In the genomic region with DNA sequence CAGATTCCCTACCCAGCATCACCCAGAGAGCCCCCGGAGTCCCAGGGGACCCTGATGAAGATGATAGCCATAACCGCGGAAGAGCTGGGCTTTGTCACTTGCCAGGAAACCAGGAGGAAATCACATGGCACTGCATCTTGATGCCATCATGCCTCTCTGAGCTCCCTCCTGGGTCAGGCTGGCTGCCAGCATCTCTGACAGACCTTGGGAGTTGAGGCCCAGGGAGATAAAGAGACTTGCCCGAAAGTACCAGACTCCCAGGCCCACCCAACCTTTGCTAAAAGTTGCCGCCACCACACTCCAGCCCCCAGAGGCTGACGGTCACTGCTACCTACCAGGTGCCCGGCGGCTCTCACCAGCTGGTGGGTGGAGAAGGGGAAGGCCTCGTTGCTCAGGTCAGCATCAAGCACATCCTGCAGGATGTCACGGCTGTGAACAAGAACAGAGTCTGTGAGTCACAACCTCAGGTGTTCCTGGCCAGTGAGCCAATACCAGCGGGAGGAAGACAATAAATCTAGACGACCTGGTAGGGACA, we compare ENCODE assay signal across 14 mouse cellular contexts. TPM values are rescaled to one million over a fixed set of nuclear protein-coding genes. Genes with fewer than 3 reads are reported as not detected.
A peak's percentile ranks its signal among the peaks of the same experiment; 100 is the strongest.
DNase-seq lines count a peak whose midpoint lies in the region; ATAC-seq lines count a peak whose summit lies in the region.
"Had no signal": no experiment of that assay in that cellular context is flagged by ENCODE, and none has a peak within 500 bp of the region (broad histone marks: within the 10 kb centered on the region; RNA-seq: fewer than 3 reads in every experiment).

No protein-coding gene starts in this region.

- no peak overlapping the region for H3K4me3 ChIP-seq in heart, embryonic 15.5 days
- no peak overlapping the region for H3K4me3 ChIP-seq in liver, embryonic 12.5 days
- H3K4me3 ChIP-seq: left cerebral cortex, adult 2 months; megakaryocyte, embryonic 14.5 days; myocyte had no signal

- H3K4me1 ChIP-seq in heart, embryonic 15.5 days (replicated peaks): peaks cover 71% of the 10 kb centered on the region
- H3K4me1 ChIP-seq in liver, embryonic 12.5 days: no peaks in the 10 kb centered on the region

- ATAC-seq in heart, embryonic 15.5 days (replicated peaks; ENCODE audit: insufficient number of reproducible peaks, insufficient read depth, low FRiP score, low read depth): no peak
- no peak for ATAC-seq in megakaryocyte progenitor cell, adult 5-6 weeks (replicated peaks; ENCODE audit: poor library complexity)
- no peak for ATAC-seq in liver, embryonic 12.5 days
- ATAC-seq: forebrain, embryonic 16.5 days had no signal

- no peak overlapping the region for H3K4me2 ChIP-seq in heart, embryonic 15.5 days
- no peak overlapping the region for H3K4me2 ChIP-seq in liver, embryonic 12.5 days

- no peak overlapping the region for H3K9ac ChIP-seq in heart, embryonic 15.5 days
- H3K9ac ChIP-seq in liver, embryonic 12.5 days: no peak overlapping the region
- H3K9ac ChIP-seq: liver, embryonic 14.5 days had no signal

- peak overlapping the region; percentile 84 for H3K27ac ChIP-seq in heart, embryonic 15.5 days
- no peak overlapping the region for H3K27ac ChIP-seq in liver, embryonic 12.5 days
- H3K27ac ChIP-seq: left cerebral cortex, adult 2 months; liver, embryonic 14.5 days had no signal

- peak; percentile 43 to 67 for DNase-seq in adrenal gland, adult (ENCODE audit: inconsistent age in 2 of 2, low spot score in 1 of 2)
- DNase-seq in adrenal gland, adult 18-20 months (ENCODE audit: low spot score in 2 of 2): no peak
- DNase-seq in heart, postnatal 36 days: no peak
- peak; percentile 33 for DNase-seq in adrenal gland, adult 8-10 months
- DNase-seq in cerebellum, postnatal 14 days: peak; percentile 70 to 78

- H3K27me3 ChIP-seq in heart, embryonic 15.5 days: no peaks in the 10 kb centered on the region
- H3K27me3 ChIP-seq in liver, embryonic 12.5 days (replicated peaks): no peaks in the 10 kb centered on the region

- no peaks in the 10 kb centered on the region for H3K9me3 ChIP-seq in heart, embryonic 15.5 days (replicated peaks)
- H3K9me3 ChIP-seq in liver, embryonic 12.5 days (replicated peaks): no peaks in the 10 kb centered on the region
- H3K9me3 ChIP-seq: megakaryocyte, embryonic 14.5 days had no signal

- intact Hi-C loops in heart, postnatal 36 days (cut with DNase I): no loop called here

- WGBS in heart, embryonic 15.5 days: 71% methylated on average over 12 of the region's 12 CpGs
- WGBS in liver, embryonic 12.5 days (ENCODE audit: insufficient replicate concordance): 72% methylated on average over 12 of the region's 12 CpGs

- H3K36me3 ChIP-seq in heart, embryonic 15.5 days: no peaks in the 10 kb centered on the region
- H3K36me3 ChIP-seq in liver, embryonic 12.5 days: peaks cover 5% of the 10 kb centered on the region; the same call in 1 of the 2 replicates

RNA-seq across cellular contexts. Expression of a gene that starts 37.4 kb away (rescaled TPM):
- total RNA-seq in adrenal gland, adult 18-20 months (2021): 1 to 10 TPM; 7.0 to 9.2 TPM
- polyA plus RNA-seq in heart, embryonic 15.5 days (2015; fragmentation: Nextera tagmentation; extraction: Ambion mirVana): 18.7 and 21.4 TPM in 2 replicates
- total RNA-seq in heart, postnatal 36 days (2021): 1 to 10 TPM; 4.8 to 7.1 TPM
- total RNA-seq in adrenal gland, adult 8-10 months (2022): 10 to 100 TPM in 1 of 4 experiments, 1 to 10 TPM in 3; 8.1 to 11.2 (median 8.8) TPM
- not detected in 2 replicates for total RNA-seq in megakaryocyte progenitor cell, adult 5-6 weeks (2015)
- not detected in 2 replicates for total RNA-seq in megakaryocyte progenitor cell, adult 5-6 weeks (2017)
- polyA plus RNA-seq in liver, embryonic 12.5 days (2016; fragmentation: Nextera tagmentation; extraction: Ambion mirVana): 37.6 and 41.5 TPM in 2 replicates

RNA-seq across cellular contexts. Expression of a gene that starts 45.7 kb away (rescaled TPM):
- total RNA-seq in adrenal gland, adult 18-20 months (2021): 100 to 1,000 TPM; 311 to 388 TPM
- 0.60 and 6.5 TPM in 2 replicates for polyA plus RNA-seq in heart, embryonic 15.5 days (2015; fragmentation: Nextera tagmentation; extraction: Ambion mirVana)
- 1 to 10 TPM; 1.4 to 2.4 TPM for total RNA-seq in heart, postnatal 36 days (2021)
- total RNA-seq in adrenal gland, adult 8-10 months (2022): 100 to 1,000 TPM; 394 to 536 (median 504) TPM
- not detected in 2 replicates for total RNA-seq in megakaryocyte progenitor cell, adult 5-6 weeks (2015)
- total RNA-seq in megakaryocyte progenitor cell, adult 5-6 weeks (2017): not detected in 2 replicates
- polyA plus RNA-seq in liver, embryonic 12.5 days (2016; fragmentation: Nextera tagmentation; extraction: Ambion mirVana): 0.05 and 0.12 TPM in 2 replicates
- polyA plus RNA-seq: forebrain, embryonic 16.5 days; liver, embryonic 14.5 days; spleen, adult 2 months had no signal

Comparison
In these comparisons a context has a peak if more than half of its experiments do, and no peak if none do; other contexts are left out.
1. DNase-seq: peak in adrenal gland, adult (2 of 2), adrenal gland, adult 8-10 months (single experiment) and cerebellum, postnatal 14 days (2 of 2); none in adrenal gland, adult 18-20 months (0 of 2) and heart, postnatal 36 days (0 of 2).
2. RNA of a gene that starts 37.4 kb away (total RNA-seq): 7.0 to 9.2 TPM in adrenal gland, adult 18-20 months, 8.1 to 11.2 TPM in adrenal gland, adult 8-10 months and 4.8 to 7.1 TPM in heart, postnatal 36 days; not detected in megakaryocyte progenitor cell, adult 5-6 weeks; every median in the first group is over 4 times any median in the second.
3. RNA of a gene that starts 45.7 kb away (total RNA-seq): 394 to 536 TPM in adrenal gland, adult 8-10 months and 311 to 388 TPM in adrenal gland, adult 18-20 months; 1.4 to 2.4 TPM in heart, postnatal 36 days and not detected in megakaryocyte progenitor cell, adult 5-6 weeks; every median in the first group is over 10 times any median in the second.